Mouse (Mus musculus) hindlimb bud, embryonic 11.5 days (tissue): ENCODE results near the gene Faap20.

Experiments used
- DNase-seq: peaks from one replicate; pipeline ENCODE4 v3.0.0-alpha.2; 2012; ENCODE audit warnings: low read depth, low spot score; ENCODE audit errors: extremely low spot score

Gene Faap20

GRCm38 (mm10) chr4:155249648-155250351, at the start of gene Faap20:
Gene Faap20 (plus strand): TSS chr4:155249802.
- DNase-seq: no peak

GRCm38 (mm10) chr4:155200861-155201390, 48.7 kb upstream of the Faap20 start:
- no peak for DNase-seq

DNA sequence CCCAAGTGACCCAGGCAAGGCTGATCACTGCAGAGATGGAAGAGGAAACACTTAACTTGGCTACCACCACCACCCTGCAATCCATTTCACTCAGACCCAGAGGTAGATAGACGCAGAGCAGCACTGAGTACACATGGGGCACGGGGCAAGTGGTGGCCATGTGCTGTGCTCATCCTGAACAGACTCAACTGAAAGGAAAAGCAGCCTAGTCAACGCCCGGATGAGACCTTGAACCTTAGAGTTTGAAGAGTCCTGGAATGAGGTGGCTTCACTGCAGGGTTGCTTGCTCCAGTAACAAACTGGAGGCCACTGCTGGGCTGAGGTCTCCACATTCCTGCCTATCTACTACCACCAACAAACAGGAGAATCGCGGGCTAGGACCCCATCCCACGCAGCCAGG, 47.8 kb upstream of the Faap20 start:
- DNase-seq: no peak

DNA sequence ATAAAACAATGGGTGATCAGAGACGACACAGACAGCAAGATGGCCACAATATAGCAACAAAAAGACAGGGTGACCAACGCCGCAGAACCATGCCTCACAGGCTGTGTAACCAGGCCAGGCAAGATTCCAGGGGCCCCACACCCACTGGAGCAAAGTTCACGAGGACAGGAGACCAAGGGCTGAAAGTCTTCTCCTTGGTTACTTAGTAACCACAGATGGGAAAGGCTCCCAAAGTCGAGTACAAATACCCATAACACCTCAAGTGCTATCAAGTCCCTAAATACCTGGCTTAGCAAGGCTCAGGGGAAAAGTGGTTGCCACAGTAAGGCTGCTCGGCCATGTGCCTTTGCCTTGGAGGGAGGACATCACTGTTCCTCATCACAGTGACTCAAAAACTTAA, 43.7 kb upstream of the Faap20 start:
- DNase-seq: no peak

- DNase-seq: no peak
Observed at GRCm38 (mm10) chr4:155206498-155206897, 43.1 kb upstream of the Faap20 start.

DNA sequence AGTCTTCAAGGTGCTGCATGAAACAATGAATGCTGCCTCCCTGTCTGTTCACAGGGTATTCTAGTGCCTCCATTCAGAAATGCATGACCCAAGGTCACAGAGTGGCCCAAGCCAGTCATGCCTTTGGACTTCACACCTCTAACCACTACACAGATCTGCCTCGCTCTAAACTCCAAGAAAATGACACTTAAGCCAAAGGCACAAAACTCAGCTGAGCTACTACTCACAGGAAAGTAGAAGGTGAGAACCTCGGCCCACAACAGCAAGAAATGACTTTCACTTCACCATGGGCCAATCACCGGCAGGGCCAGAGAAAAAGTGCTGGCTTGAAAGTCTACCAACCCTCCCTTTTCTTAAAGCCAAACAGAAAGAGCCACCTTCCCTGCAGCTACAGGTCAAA, 41.8 kb upstream of the Faap20 start:
- DNase-seq: no peak

DNA sequence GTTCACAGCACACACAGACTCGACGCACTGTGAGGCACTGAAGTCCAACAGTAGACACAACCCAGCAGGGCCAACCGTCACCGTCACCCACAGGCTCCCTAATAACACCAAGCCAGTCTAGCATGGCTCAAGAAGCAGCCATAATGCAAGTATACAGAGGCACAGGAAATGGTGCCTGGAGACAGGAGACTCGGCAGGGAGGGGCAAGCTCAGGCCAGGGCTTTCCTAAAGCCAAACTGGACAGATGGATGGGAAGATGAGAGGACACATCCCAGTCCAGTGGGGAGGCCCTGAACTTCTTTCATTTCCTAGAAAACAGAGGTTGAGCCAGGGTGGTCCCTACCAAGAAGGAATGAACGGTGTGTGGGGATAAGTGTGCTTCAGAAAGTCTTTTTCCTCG, 41.0 kb upstream of the Faap20 start:
- no peak for DNase-seq

DNA sequence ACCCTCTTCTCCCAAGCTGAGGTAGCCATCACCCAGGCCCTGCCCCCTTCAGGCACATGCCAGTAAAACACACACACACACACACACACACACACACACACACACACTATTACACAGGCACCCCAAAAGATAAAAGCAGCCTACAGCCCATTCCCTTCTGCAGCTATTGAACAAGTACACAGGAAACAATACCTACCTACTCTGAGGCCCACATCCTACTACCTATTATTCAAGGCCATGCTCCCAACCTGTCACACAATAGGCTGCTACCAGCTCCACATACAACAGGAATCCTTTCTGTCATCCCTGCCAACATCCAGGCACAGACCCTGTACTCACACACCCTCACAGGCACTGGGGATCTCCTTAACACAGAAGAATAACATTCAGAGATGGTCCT, 40.5 kb upstream of the Faap20 start:
- no peak for DNase-seq

DNA sequence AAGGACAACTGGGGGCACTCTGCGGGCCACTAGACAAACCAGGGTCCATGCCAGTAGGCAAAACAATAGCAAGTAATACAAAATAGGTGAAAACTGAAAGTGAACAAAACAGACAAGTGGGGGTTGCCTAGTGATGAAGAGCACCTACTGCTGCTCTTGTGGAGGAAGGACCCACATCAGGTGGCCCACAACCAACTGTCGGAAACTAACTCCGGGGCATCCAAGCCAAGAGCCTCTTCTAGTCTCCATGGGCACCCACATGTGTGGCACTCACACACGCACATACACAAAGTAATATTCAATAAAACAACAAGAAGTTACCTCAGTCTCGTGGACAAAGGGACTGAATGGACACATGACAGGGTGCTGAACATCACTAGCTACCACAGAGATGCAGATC, 40.1 kb upstream of the Faap20 start:
- no peak for DNase-seq

GRCm38 (mm10) chr4:155213052-155213751, 36.4 kb upstream of the Faap20 start:
- DNase-seq: no peak

DNA sequence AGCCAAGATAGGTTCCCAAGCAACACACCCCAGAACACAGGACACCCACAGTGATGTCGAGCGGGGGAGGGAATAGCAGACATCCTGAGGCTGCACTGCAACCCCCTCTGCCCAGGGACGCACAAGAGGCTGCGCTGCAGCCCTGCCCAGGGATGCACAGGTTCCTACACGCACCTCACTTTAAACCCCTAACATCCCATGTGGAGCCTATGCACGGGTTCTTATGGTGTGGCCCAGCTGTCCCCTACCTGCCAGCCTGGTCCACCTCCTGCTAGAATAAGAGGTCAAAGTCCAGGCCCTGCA, 35.9 kb upstream of the Faap20 start:
- DNase-seq: no peak

DNA sequence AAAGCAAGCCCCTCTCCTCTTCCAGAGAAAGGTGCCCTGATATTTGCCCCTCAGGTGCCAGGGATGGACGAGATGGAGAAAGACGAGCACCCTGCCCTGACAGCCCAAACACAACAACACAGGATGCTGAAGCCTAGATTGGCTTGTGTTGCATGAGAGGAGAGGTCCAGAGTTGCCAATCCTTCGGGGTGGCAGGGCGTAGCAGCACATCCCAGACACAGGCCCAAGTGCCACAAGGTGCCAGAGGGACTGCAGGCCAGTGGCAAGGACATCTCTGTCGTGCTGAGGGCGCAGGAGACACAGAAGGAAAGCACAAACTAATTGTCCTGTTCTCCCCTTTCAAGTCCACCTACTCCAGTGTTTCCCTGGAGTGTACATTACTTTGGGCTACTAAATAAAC, 35.4 kb upstream of the Faap20 start:
- DNase-seq: no peak

GRCm38 (mm10) chr4:155214793-155215192, 34.8 kb upstream of the Faap20 start:
- DNase-seq: no peak

GRCm38 (mm10) chr4:155215203-155215602, 34.4 kb upstream of the Faap20 start:
- DNase-seq: no peak

DNA sequence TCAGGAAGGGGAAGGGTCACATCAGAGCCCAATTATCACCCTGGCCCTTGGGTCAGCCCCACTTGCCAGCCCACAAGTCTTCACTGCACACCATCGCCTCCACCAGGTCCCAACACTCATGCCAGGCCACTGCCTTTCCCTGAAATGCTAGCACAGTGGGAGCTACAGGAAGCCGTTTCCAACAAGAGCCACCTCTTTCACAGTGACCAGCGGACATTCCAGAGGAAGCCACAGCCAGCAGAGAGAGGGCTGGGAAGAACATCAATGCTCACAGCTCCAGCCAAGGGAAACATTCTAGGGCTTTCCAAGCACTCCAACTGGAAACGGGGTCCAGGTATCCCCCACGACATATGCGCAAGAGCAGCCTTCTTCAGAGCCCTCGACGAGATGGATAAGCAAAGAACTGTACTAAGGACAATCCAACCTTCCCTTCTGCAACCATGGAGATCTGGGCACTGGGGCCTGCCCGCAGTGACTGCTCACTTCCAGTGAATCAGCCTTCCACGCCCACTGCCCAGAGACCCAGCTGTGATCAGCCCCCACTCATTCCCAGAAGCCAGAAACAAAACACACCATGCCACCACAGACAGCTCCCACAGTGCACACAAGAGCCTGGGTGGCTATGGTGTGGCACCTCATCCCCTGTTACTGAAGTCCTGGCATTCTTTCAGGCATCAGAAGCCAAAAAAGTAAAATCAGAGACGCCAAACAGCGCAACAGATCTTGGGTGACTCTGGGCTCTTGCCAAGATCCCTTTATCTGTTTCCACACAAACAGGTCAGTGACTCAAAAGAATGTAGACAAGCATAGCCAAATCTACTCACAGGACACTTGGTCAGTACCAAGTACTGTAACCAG, 33.6 kb upstream of the Faap20 start:
- no peak for DNase-seq

- no peak for DNase-seq
Observed at GRCm38 (mm10) chr4:155217241-155218103, 32.1 kb upstream of the Faap20 start.

- DNase-seq: no peak
Observed at GRCm38 (mm10) chr4:155218104-155218732, 31.4 kb upstream of the Faap20 start.

GRCm38 (mm10) chr4:155219271-155220212, 30.1 kb upstream of the Faap20 start:
- DNase-seq: no peak
